Mouse (Mus musculus): ENCODE results near the gene Canx. TPM values are rescaled to one million over a fixed set of nuclear protein-coding genes. Genes with fewer than 3 reads are reported as not detected.

The Canx gene
- polyA plus RNA-seq, 1 experiment from 2014 or later = 308 TPM

DNA sequence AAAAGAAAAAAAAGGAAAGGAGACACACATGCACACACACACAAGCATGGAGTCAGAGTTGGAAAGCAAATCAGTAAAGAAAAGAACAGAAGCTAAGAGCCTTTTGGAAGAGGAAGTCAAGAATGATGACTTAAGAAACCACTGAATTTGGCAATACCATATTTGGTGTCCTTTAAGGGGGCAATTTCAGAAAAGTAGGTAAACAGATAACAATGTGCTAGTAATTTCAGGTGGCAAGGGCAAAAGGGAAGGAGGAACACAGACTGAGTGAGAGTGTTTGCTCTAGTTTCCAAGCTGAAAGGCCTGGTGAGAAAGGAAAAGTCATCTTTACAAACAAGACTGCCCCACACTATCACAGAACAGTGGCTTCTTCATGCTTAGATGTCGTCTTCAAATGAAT is 39.0 kb downstream of the Canx start:
- no peak for ATAC-seq (ENCODE audit: low FRiP score)
- Histone ChIP-seq H3K4me1 (peaks cover 15% of the 10 kb centered on the region), H3K36me3 (peaks cover 22% of the 10 kb centered on the region)

DNA sequence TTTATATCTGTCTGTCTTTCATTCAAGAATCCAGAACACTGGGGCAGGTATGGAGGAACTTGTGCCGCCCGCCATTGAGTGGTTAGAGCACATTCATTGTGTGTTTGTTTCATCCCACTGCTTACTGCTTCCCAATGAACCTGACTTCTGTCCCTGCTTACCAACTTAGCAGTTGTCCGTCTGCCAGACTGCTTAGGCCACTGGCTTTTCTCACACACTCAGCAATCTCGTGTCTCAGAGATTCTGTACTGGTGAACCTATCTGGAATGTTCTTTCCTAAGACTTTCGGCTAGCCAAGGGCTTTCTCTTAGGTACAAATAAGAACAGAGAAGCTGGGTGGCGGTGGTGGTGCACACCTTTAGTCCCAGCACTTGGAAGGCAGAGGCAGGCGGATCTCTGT is 39.8 kb downstream of the Canx start:
- Histone ChIP-seq H3K4me1 (peaks cover 16% of the 10 kb centered on the region), H3K9ac (no peak overlapping the region), H3K9me3 (replicated peaks) (no peaks in the 10 kb centered on the region), H3K27ac (no peak overlapping the region), H3K27me3 (no peaks in the 10 kb centered on the region), H3K4me2 (replicated peaks) (no peak overlapping the region), H3K36me3 (peaks cover 26% of the 10 kb centered on the region), H3K4me3 (no peak overlapping the region)
- 94% methylated on average over 7 of the region's 7 CpGs for WGBS
- no peak for ATAC-seq (ENCODE audit: low FRiP score)

More for the DNA sequence above, 39.0 kb downstream of the Canx start:
- Histone ChIP-seq H3K4me3 (no peak overlapping the region), H3K27me3 (no peaks in the 10 kb centered on the region), H3K9ac (no peak overlapping the region), H3K27ac (no peak overlapping the region), H3K4me2 (replicated peaks) (no peak overlapping the region), H3K9me3 (replicated peaks) (no peaks in the 10 kb centered on the region)
- 89% methylated on average over 1 of the region's 1 CpGs for WGBS

DNA sequence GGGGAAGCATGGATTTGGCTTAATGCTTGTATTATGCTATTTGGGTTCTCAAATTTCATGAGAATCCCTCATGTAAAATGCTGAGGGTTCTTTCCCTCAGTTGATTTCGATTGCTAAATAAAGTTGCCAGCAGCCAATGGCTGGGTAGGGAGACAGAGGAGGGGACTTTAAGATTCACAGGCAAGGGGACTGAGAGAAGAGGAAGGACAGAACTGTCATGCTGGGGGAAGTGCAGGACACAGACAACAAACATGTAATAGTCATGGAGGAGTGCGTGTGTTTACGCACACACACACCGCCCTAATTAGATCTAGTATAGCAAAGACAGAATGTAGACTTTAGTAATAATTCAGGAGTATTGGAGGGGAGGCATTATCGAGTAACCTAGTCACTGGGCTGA is 40.2 kb downstream of the Canx start:
- Histone ChIP-seq H3K4me1 (peaks cover 14% of the 10 kb centered on the region), H3K27me3 (no peaks in the 10 kb centered on the region), H3K4me2 (replicated peaks) (no peak overlapping the region), H3K9me3 (replicated peaks) (no peaks in the 10 kb centered on the region), H3K9ac (no peak overlapping the region), H3K27ac (no peak overlapping the region), H3K36me3 (peaks cover 27% of the 10 kb centered on the region), H3K4me3 (no peak overlapping the region)
- WGBS = 95% methylated on average over 5 of the region's 5 CpGs
- no peak for ATAC-seq (ENCODE audit: low FRiP score)

DNA sequence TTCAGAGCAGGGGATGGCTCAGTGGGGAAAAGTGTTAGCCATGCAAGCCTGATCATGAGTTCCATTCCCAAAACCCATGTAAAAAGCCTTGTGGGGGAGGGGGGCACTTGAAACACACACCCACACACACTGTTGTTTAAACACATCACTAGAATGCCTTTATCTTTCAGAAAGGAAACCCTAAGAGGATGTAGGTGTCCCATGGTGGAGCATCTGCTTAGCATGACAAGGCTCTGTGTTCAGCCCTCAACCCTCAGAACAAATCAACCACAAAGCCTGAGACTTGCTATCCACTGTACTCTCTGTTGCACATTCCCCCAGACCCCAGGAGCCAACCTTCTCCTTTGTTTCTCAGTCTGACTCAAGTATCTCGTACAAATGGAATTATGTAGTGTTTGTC is 45.4 kb downstream of the Canx start:
- peaks cover 5% of the 10 kb centered on the region for H3K36me3 ChIP-seq
- H3K9me3 ChIP-seq (replicated peaks) = no peaks in the 10 kb centered on the region
- H3K27me3 ChIP-seq = no peaks in the 10 kb centered on the region
- H3K4me2 ChIP-seq (replicated peaks) = no peak overlapping the region
- H3K27ac ChIP-seq = no peak overlapping the region
- no peak for ATAC-seq (ENCODE audit: low FRiP score)
- H3K9ac ChIP-seq = no peak overlapping the region
- H3K4me1 ChIP-seq = 0 out of 2 replicates have a peak, but pooled peaks cover 3% of the 10 kb centered on the region
- H3K4me3 ChIP-seq = no peak overlapping the region
- 68% methylated on average over 1 of the region's 1 CpGs for WGBS

DNA sequence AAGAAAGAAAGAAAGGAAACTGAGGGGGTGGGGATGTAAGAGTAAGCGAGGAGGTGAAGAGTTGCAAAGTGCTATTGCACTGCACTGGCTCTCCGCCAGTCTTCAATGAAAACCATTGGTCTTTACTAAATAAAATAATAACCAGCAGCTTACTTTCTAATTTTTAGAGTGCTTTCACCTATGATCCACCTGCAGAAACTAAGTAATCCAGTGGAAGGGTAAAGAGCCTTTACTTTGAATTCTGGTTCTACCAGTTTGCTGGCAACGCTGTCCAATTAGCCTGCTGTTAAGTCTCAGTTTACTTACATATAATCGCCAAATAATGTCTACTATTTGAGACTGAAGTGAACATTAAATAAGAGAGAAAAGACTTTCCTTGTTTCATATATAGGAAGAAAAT is 46.5 kb downstream of the Canx start:
- Histone ChIP-seq H3K9me3 (replicated peaks) (no peaks in the 10 kb centered on the region), H3K9ac (no peak overlapping the region), H3K27ac (no peak overlapping the region), H3K4me2 (replicated peaks) (no peak overlapping the region), H3K4me1 (0 out of 2 replicates have a peak, but pooled peaks cover 3% of the 10 kb centered on the region), H3K4me3 (no peak overlapping the region), H3K27me3 (no peaks in the 10 kb centered on the region), H3K36me3 (peaks cover 5% of the 10 kb centered on the region)
- no peak for ATAC-seq (ENCODE audit: low FRiP score)
- WGBS = 91% methylated on average over 4 of the region's 4 CpGs

DNA sequence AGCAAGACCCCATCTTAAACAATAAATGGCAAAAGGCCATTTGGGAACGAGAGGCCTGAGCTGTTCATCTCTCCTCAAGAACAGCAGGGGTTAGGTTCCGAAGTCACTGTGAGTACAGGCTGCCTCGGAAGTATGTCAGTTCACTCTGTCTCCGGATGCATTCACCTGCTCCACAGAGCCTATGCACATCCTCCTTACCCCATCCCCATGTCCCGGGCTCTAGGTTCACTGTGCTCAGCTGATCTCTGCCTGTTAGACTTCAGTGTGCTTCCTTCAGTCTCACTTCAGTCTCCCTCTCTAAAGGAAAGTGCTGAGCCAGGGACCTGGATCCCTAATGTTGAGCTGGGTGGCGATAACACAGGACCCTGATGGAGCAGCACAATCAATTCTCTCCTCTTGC is 47.8 kb downstream of the Canx start:
- no peak overlapping the region for H3K4me2 ChIP-seq (replicated peaks)
- H3K36me3 ChIP-seq = peaks cover 5% of the 10 kb centered on the region
- H3K27me3 ChIP-seq = no peaks in the 10 kb centered on the region
- no peak overlapping the region for H3K27ac ChIP-seq
- H3K9ac ChIP-seq = no peak overlapping the region
- H3K4me3 ChIP-seq = no peak overlapping the region
- 83% methylated on average over 6 of the region's 6 CpGs for WGBS
- 0 out of 2 replicates have a peak, but pooled peaks cover 3% of the 10 kb centered on the region for H3K4me1 ChIP-seq
- no peak for ATAC-seq (ENCODE audit: low FRiP score)
- no peaks in the 10 kb centered on the region for H3K9me3 ChIP-seq (replicated peaks)

DNA sequence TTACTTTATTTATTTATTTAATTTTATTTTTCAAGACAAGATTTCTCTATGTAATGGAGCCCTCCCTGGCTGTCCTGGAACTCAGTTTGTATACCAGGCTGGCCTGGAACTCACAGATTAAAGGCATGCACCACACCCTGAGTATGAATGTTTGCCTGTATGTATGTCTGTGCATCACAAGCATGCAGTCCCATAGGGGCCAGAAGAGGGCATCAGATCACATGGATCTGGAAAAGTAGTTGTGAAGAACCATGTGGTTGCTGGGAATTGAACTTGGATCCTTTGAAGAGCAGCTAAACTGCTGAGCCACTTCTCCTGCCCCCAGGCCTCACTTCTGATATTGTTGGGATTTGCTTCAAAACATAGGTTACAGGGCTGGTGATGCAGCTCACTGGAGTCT is 48.4 kb downstream of the Canx start:
- no peaks in the 10 kb centered on the region for H3K9me3 ChIP-seq (replicated peaks)
- no peak overlapping the region for H3K9ac ChIP-seq
- no peak overlapping the region for H3K4me3 ChIP-seq
- H3K4me2 ChIP-seq (replicated peaks) = no peak overlapping the region
- no peaks in the 10 kb centered on the region for H3K27me3 ChIP-seq
- ATAC-seq (ENCODE audit: low FRiP score) = no peak
- peaks cover 5% of the 10 kb centered on the region for H3K36me3 ChIP-seq
- peaks cover 3% of the 10 kb centered on the region; the same call in 1 of the 2 replicates for H3K4me1 ChIP-seq
- H3K27ac ChIP-seq = no peak overlapping the region

DNA sequence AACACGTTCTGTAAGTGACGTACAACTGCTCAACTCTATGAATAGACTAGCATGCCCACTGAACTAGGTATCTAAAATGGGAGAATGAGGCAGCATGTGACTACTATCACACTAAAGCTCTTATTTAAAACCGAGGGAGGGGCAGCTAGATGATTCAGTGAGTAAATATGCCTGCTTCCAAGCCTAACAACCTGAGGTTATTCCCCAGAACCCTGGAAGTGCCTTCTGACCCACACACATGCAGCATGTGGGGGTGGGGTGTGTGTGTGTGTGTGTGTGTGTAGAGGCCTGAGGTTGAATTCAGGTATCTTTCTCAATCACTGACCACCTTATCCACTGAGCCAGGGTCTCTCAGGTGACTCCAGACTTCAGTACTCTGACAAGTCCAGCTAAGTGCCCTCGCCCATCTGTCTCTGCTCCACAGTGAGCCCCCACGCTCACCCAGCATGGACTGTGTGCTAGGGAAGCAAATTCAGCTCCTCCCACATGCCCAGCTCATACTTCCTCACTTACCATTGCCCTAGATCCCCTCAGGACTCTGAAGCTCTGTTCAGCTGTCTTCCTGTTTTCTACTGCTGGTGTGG is 49.8 kb downstream of the Canx start:
- ATAC-seq (ENCODE audit: low FRiP score) = no peak
- no peak overlapping the region for H3K27ac ChIP-seq
- H3K9me3 ChIP-seq (replicated peaks) = no peaks in the 10 kb centered on the region
- no peak overlapping the region for H3K4me2 ChIP-seq (replicated peaks)
- peaks cover 1% of the 10 kb centered on the region; the same call in 1 of the 2 replicates for H3K4me1 ChIP-seq
- H3K36me3 ChIP-seq = peaks cover 1% of the 10 kb centered on the region
- no peak overlapping the region for H3K4me3 ChIP-seq
- no peaks in the 10 kb centered on the region for H3K27me3 ChIP-seq
- WGBS = 93% methylated on average over 5 of the region's 5 CpGs
- no peak overlapping the region for H3K9ac ChIP-seq

DNA sequence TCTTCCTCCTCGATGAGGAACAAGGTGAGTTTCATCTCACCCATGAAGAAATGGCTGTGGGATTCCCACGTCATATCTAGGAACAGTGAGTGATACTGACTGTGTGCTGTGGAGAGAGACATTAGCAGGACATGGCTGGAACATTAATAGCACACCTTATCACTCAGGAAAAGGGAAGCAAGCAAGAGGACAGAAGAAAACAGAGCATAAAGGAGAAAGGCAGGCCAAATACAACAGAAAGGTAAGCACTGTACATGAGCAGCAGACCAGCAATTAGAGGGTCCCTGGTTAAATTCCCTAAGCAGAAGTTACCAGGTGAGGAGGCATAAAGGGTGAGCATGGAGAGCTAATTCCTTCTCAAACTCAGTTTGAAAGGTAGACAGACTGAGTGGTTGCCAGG is 50.4 kb downstream of the Canx start:
- H3K36me3 ChIP-seq = no peaks in the 10 kb centered on the region
- no peak overlapping the region for H3K9ac ChIP-seq
- no peaks in the 10 kb centered on the region; the same call in 1 of the 2 replicates for H3K4me1 ChIP-seq
- no peak for ATAC-seq (ENCODE audit: low FRiP score)
- no peak overlapping the region for H3K27ac ChIP-seq
- H3K9me3 ChIP-seq (replicated peaks) = no peaks in the 10 kb centered on the region
- no peak overlapping the region for H3K4me3 ChIP-seq
- no peaks in the 10 kb centered on the region for H3K27me3 ChIP-seq
- no peak overlapping the region for H3K4me2 ChIP-seq (replicated peaks)
- WGBS = 98% methylated on average over 2 of the region's 2 CpGs

DNA sequence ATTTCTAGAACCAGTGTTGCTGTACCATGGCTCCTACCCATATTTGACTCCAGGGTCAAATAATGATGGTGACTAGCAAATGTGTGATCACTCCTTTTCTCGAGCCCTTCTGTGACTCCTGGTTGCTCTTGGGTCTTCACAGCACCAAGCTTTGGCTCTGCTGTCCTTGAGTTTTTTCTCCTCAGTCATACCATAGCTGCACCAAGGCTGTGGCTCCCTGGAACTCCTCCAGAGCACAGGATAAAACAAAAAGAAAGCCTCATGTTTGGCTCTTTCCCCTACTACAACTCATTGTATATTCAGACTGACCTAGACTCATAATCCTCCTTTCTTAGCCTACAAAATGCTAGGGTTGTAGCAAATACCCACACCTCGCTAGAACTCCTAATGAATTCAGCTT is 52.7 kb downstream of the Canx start:
- H3K9me3 ChIP-seq (replicated peaks) = no peaks in the 10 kb centered on the region
- H3K9ac ChIP-seq = no peak overlapping the region
- no peak overlapping the region for H3K4me3 ChIP-seq
- no peak for ATAC-seq (ENCODE audit: low FRiP score)
- no peaks in the 10 kb centered on the region for H3K27me3 ChIP-seq
- no peak overlapping the region for H3K4me2 ChIP-seq (replicated peaks)
- H3K36me3 ChIP-seq = no peaks in the 10 kb centered on the region
- WGBS = 94% methylated on average over 2 of the region's 2 CpGs
- no peaks in the 10 kb centered on the region; the same call in 1 of the 2 replicates for H3K4me1 ChIP-seq
- H3K27ac ChIP-seq = no peak overlapping the region

DNA sequence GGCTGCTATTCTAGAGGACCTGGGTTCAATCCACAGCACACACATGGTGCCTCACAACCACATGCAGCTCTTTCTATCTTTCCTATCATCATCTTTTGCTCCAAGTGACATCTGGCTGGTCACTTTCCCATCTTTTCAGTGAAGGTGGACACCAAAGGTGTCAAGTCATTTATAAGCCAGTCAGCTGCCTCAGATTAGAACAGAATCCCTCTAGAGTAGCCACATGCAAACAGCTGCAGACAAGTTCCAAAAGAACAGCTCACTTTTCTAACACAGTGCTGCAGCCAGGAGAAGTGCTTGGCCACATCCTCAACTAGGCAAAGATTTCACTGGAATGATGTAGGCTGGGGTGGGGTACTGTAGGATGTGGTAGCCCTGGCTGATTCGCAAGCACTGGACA is 55.6 kb downstream of the Canx start:
- Histone ChIP-seq H3K9ac (no peak overlapping the region), H3K27me3 (no peaks in the 10 kb centered on the region), H3K36me3 (peaks cover 22% of the 10 kb centered on the region), H3K27ac (no peak overlapping the region), H3K9me3 (replicated peaks) (no peaks in the 10 kb centered on the region), H3K4me2 (replicated peaks) (no peak overlapping the region), H3K4me3 (no peak overlapping the region), H3K4me1 (no peaks in the 10 kb centered on the region; the same call in 1 of the 2 replicates)
- ATAC-seq (ENCODE audit: low FRiP score) = no peak
- WGBS = 100% methylated on average over 1 of the region's 1 CpGs

DNA sequence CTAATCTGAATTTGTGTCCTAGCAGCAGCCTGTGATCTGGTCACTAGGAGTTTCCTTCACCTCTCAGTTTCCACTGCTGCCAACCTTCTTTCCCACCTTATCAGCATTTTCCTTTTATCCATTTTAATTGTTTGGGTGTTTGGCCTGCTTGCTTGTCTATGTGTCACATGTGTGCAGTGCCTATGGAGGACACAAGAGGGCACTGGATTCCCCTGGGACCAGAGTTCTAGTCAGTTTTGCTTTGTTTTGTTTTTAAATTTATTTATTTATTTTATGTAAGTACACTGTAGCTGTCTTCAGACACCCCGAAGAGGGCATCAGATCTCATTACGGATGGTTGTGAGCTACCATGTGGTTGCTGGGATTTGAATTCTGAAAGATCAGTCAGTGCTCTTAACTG is 56.3 kb downstream of the Canx start:
- Histone ChIP-seq H3K36me3 (peaks cover 29% of the 10 kb centered on the region), H3K27ac (no peak overlapping the region), H3K4me1 (no peaks in the 10 kb centered on the region; the same call in 1 of the 2 replicates), H3K4me2 (replicated peaks) (no peak overlapping the region), H3K9ac (no peak overlapping the region), H3K27me3 (no peaks in the 10 kb centered on the region), H3K9me3 (replicated peaks) (no peaks in the 10 kb centered on the region), H3K4me3 (no peak overlapping the region)
- no peak for ATAC-seq (ENCODE audit: low FRiP score)
- 87% methylated on average over 2 of the region's 2 CpGs for WGBS

DNA sequence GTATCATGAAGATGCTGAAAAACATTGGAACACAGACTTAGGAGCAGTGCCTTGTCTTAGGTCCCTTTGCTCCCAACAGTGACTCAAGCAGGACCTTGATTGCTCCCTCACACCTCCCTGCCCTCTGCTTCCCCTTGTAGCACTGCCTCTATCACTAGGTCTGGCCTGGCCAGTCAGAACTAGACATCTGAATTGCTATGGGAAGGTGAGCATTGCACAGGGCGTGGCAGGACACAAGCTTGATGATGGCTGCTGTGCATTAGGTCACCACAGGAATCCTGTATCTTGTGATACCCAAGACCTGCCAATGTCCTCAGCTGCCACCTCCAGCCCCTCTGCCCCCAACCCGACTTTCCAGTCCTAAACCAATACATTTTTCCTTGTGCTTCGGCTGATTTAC is 58.5 kb downstream of the Canx start:
- peaks cover 45% of the 10 kb centered on the region for H3K36me3 ChIP-seq
- ATAC-seq (ENCODE audit: low FRiP score) = no peak

More for the DNA sequence above, 58.5 kb downstream of the Canx start:
- WGBS = 97% methylated on average over 3 of the region's 3 CpGs
- H3K27me3 ChIP-seq = no peaks in the 10 kb centered on the region
- no peaks in the 10 kb centered on the region; the same call in 1 of the 2 replicates for H3K4me1 ChIP-seq
- H3K9me3 ChIP-seq (replicated peaks) = no peaks in the 10 kb centered on the region
- H3K9ac ChIP-seq = no peak overlapping the region
- no peak overlapping the region for H3K4me3 ChIP-seq
- no peak overlapping the region for H3K27ac ChIP-seq
- no peak overlapping the region for H3K4me2 ChIP-seq (replicated peaks)

Measured in hindbrain, embryonic 12.5 days (tissue).